Mouse (Mus musculus) brain, embryonic 14.5 days (tissue): ENCODE measurements around the gene Arhgap45.

Experiments used
- CTCF ChIP-seq: fragments of 200-500 bp; IDR thresholded peaks from 2 replicates; pipeline ENCODE4 v1.5.1; 2012; ENCODE audit warnings: inconsistent platforms, mild to moderate bottlenecking, moderate library complexity, borderline replicate concordance; ENCODE audit not compliant: insufficient read depth, insufficient read length; ENCODE audit errors: extremely low read depth
- POLR2A ChIP-seq: fragments of 200-500 bp; IDR thresholded peaks from 2 replicates; pipeline ENCODE4 v1.6.1; 2012; ENCODE audit warnings: mild to moderate bottlenecking, inconsistent platforms, borderline replicate concordance; ENCODE audit not compliant: poor library complexity, insufficient read depth, insufficient read length, severe bottlenecking; ENCODE audit errors: extremely low read depth

GRCm38 (mm10) chr10:80030191-80030590 is 13.7 kb downstream of the Arhgap45 start:
- TF ChIP-seq CTCF, result no peak
- no peak for TF ChIP-seq POLR2A
